Mouse (Mus musculus): ENCODE results near the gene Cldn14. TPM values are rescaled to one million over a fixed set of nuclear protein-coding genes. Genes with fewer than 3 reads are reported as not detected.

Cldn14 gene
- total RNA-seq, 2 experiments from 2014 or later = 1.1 to 1.9 TPM

DNA sequence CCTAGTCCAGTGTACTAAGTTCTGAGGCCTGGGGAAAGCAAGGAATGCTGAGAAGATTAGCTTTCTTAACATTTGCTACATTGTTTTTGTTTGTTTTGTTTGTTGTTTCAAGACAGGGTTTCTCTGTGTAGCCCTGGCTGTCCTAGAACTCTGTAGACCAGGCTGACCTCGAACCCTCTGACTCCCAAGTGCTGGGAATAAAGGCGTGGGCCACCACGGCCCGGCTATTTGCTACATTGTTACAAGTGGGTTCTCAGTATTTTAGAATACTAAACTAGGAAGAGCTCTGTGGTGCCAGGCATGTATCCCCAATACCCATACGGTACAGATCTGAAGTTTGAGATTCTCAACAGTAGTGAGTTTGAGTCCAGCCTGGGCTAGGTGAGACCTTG, 123.9 kb downstream of the Cldn14 start:
- intact Hi-C loops (cut with DNase I) = no loop called here
- no peak for DNase-seq (ENCODE audit: low spot score in 2 of 2)

DNA sequence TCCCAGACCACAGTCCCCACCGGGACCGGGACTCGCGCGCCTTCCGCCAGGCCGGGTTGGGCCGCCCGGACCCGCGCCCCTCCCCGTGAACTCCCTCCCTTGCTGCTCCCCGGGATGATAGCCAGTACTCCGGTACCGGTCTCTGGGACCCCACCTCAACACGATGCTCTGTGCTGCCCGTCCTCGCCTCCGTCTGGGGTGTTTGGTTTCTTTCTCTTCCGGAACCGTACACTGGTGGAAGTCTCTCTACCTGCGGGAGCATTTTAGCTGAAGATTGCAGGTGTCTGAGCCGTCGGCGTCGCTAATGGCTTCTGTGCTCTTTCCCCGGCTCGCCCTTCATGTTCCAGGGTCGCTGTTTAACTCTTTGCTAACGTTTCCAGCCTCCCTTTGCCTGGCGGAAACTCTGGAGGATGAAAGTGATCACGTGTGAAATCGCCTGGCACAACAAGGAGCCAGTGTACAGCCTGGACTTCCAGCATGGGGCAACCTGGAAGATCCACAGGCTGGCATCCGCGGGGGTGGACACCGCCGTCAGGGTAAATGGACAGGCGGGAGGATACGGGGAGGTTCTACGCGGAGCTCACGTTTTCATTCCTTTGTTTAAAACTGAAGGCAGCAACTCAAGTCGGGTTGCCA, 124.4 kb downstream of the Cldn14 start:
- no peak for DNase-seq (ENCODE audit: low spot score in 2 of 2)
- intact Hi-C loops (cut with DNase I) = no loop called here

DNA sequence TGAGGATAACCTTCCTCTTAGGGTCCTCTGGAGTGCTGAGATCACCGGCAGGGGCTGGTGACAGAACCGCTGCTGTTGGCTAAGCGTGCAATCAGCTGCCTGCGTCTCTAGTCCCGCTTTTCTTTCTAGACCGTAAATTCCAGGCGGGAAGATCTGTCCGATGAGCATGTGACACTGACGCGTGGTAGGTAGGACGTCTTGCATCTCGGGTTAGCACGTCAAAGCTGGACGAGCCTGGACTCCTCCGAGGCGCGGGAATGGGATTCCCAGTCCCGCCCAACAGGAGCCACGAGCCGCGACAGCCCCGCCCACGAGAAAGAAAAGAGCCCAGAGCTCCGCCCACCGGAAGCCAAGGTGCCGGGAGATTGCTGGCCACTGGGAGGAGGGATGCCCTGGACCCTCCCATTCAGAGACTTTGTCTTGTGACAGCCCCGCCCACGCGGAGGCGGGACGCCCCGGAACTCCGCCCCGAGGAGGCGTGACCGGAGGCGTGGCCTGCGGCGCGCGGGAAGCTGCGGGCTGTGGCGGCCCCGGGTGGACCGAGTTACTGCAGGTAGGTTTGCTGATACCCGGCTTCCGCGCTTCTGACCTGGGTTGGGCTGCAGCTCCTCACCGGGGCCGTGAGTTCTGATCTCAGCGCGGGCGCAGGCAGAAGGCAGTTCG, 125.1 kb downstream of the Cldn14 start, which contains the start of gene Chaf1b:
TSS of gene Chaf1b (plus strand) at position 479 of the 663 bp plus-strand sequence.
- DNase-seq (ENCODE audit: low spot score in 2 of 2) = peak; percentile 94 to 98
- intact Hi-C loops (cut with DNase I) = no loop called here

DNA sequence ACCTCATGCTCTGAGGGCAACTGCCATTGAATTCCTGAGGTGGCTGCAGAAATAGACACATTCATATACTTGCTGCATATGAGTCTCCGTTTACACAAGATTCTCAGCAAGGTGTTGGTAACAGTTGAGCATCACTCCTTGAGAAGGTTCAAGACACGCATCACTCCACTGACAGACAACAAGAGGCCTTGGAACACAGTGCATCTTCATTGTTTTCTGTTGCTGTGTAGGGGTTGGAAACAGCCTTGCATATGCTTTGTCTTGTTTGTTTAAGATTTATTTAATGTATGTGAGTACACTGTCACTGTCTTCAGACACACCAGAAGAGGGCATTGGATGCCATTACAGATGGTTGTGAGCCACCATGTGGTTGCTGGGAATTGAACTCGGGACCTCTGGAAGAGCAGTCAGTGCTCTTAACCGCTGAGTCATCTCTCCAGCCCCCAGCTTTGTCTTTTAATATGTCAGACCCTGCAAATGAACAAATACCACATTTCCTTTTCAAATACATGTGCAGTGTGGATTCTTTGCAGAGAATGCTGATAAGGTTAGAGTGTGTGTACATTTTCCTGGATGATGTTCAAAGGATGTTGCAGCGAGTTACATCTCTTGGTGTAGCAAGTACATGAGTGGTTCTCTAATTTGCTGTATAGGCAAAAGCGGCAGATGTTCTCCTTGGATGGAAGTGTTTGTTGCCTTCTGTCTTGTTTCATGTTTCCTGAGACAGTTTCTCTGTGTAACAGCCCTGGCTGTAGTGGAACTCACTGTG, 130.8 kb downstream of the Cldn14 start:
- no peak for DNase-seq (ENCODE audit: low spot score in 2 of 2)
- intact Hi-C loops (cut with DNase I) = no loop called here

DNA sequence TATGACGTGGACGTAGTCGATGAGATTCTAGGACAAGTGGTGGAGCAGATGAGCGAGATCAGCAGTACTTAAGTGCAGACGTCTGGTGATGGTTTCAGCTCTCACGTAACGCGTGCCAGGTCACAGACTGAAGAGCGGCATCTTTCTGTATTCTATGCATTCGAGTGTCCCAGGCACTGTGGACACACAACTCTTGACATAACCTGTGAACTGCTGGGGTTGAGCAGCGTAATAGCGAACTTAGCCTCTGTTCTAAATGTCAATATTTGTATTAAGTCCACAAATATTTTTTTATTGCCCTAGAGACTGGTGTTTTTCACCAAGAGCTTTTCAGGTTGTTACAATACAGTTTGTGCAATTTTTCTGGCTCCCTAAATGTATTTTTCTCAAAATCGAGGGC, 133.8 kb downstream of the Cldn14 start:
- DNase-seq (ENCODE audit: low spot score in 2 of 2) = no peak
- intact Hi-C loops (cut with DNase I) = no loop called here

Other genes with a start within 250 kb of the Cldn14 start
- 10 to 100 TPM; 28.7 to 33.2 TPM for gene Morc3, start 176.7 kb downstream of the Cldn14 start, total RNA-seq (2021)
- under 1 TPM; 0.90 to 0.97 TPM for gene Chaf1b, start 124.9 kb downstream of the Cldn14 start, total RNA-seq (2021)
- gene Sim2, start 76.1 kb upstream of the Cldn14 start, total RNA-seq (2021) = under 1 TPM; 0.11 TPM